Mouse (Mus musculus): Measurements from ENCODE around the gene Prkab1. TPM values are rescaled to one million over a fixed set of nuclear protein-coding genes. Genes with fewer than 3 reads are reported as not detected.
A peak's percentile ranks its signal among the peaks of the same experiment; 100 is the strongest.

Gene Prkab1
- 68.3 and 72.0 TPM in 2 replicates for polyA plus RNA-seq (2016; fragmentation: Nextera tagmentation; extraction: Ambion mirVana)

- Histone ChIP-seq H3K36me3 (peaks cover 34% of the 10 kb centered on the region), H3K27me3 (ENCODE audit: insufficient read depth, poor library complexity, severe bottlenecking) (no peaks in the 10 kb centered on the region), H3K27ac (peak within 1 kb of the TSS; percentile 89), H3K9me3 (no peaks in the 10 kb centered on the region), H3K4me3 (peak within 1 kb of the TSS; percentile 89), H3K4me1 (replicated peaks) (peaks cover 22% of the 10 kb centered on the region)
- under 1% methylated on average over 46 of the region's 46 CpGs for WGBS
- DNase-seq (ENCODE audit: low spot score), result peak; percentile 96
These were observed at the start of gene Prkab1 for GRCm38 (mm10) chr5:116024327-116024739. Gene Prkab1 (minus strand): TSS chr5:116024508.

GRCm38 (mm10) chr5:116069618-116070017, 45.3 kb upstream of the Prkab1 start:
- 92% methylated on average over 4 of the region's 4 CpGs for whole genome bisulfite sequencing
- Histone ChIP-seq H3K4me3 (no peak overlapping the region), H3K4me1 (replicated peaks) (no peaks in the 10 kb centered on the region), H3K27ac (no peak overlapping the region), H3K9me3 (no peaks in the 10 kb centered on the region), H3K36me3 (no peaks in the 10 kb centered on the region), H3K27me3 (ENCODE audit: insufficient read depth, poor library complexity, severe bottlenecking) (no peaks in the 10 kb centered on the region)
- no peak for DNase-seq (ENCODE audit: low spot score)

GRCm38 (mm10) chr5:116052826-116053225, 28.5 kb upstream of the Prkab1 start:
- no peak overlapping the region for H3K4me3 ChIP-seq
- H3K27me3 ChIP-seq (ENCODE audit: insufficient read depth, poor library complexity, severe bottlenecking), result no peaks in the 10 kb centered on the region
- no peaks in the 10 kb centered on the region for H3K36me3 ChIP-seq
- no peak overlapping the region for H3K27ac ChIP-seq
- H3K4me1 ChIP-seq (replicated peaks), result no peaks in the 10 kb centered on the region
- 56% methylated on average over 6 of the region's 6 CpGs for WGBS
- H3K9me3 ChIP-seq, result no peaks in the 10 kb centered on the region
- no peak for DNase-seq (ENCODE audit: low spot score)

GRCm38 (mm10) chr5:116052171-116052570, 27.9 kb upstream of the Prkab1 start:
- no peak for DNase-seq (ENCODE audit: low spot score)
- Histone ChIP-seq H3K36me3 (no peaks in the 10 kb centered on the region), H3K27ac (no peak overlapping the region), H3K9me3 (no peaks in the 10 kb centered on the region), H3K4me3 (no peak overlapping the region), H3K4me1 (replicated peaks) (no peaks in the 10 kb centered on the region), H3K27me3 (ENCODE audit: insufficient read depth, poor library complexity, severe bottlenecking) (no peaks in the 10 kb centered on the region)
- WGBS, result 85% methylated on average over 5 of the region's 5 CpGs

GRCm38 (mm10) chr5:116049821-116050220, 25.5 kb upstream of the Prkab1 start:
- Histone ChIP-seq H3K4me1 (replicated peaks) (no peaks in the 10 kb centered on the region), H3K27ac (no peak overlapping the region)
- WGBS, result 89% methylated on average over 4 of the region's 4 CpGs

GRCm38 (mm10) chr5:116048321-116048720, 24.0 kb upstream of the Prkab1 start:
- no peak for DNase-seq (ENCODE audit: low spot score)
- Histone ChIP-seq H3K4me1 (replicated peaks) (no peaks in the 10 kb centered on the region), H3K27me3 (ENCODE audit: insufficient read depth, poor library complexity, severe bottlenecking) (no peaks in the 10 kb centered on the region), H3K27ac (no peak overlapping the region), H3K4me3 (no peak overlapping the region), H3K36me3 (no peaks in the 10 kb centered on the region), H3K9me3 (no peaks in the 10 kb centered on the region)
- 96% methylated on average over 3 of the region's 3 CpGs for WGBS

More at GRCm38 (mm10) chr5:116049821-116050220, 25.5 kb upstream of the Prkab1 start:
- H3K27me3 ChIP-seq (ENCODE audit: insufficient read depth, poor library complexity, severe bottlenecking), result no peaks in the 10 kb centered on the region
- H3K4me3 ChIP-seq, result no peak overlapping the region
- H3K9me3 ChIP-seq, result no peaks in the 10 kb centered on the region
- H3K36me3 ChIP-seq, result no peaks in the 10 kb centered on the region
- no peak for DNase-seq (ENCODE audit: low spot score)

GRCm38 (mm10) chr5:116046246-116046645, 21.9 kb upstream of the Prkab1 start:
- no peak overlapping the region for H3K4me3 ChIP-seq
- no peaks in the 10 kb centered on the region for H3K27me3 ChIP-seq (ENCODE audit: insufficient read depth, poor library complexity, severe bottlenecking)
- no peaks in the 10 kb centered on the region for H3K36me3 ChIP-seq
- no peaks in the 10 kb centered on the region for H3K9me3 ChIP-seq
- DNase-seq (ENCODE audit: low spot score), result no peak
- H3K4me1 ChIP-seq (replicated peaks), result no peaks in the 10 kb centered on the region
- H3K27ac ChIP-seq, result no peak overlapping the region
- WGBS, result 87% methylated on average over 4 of the region's 4 CpGs

- Histone ChIP-seq H3K4me3 (no peak overlapping the region), H3K9me3 (no peaks in the 10 kb centered on the region), H3K27ac (no peak overlapping the region), H3K27me3 (ENCODE audit: insufficient read depth, poor library complexity, severe bottlenecking) (no peaks in the 10 kb centered on the region), H3K36me3 (no peaks in the 10 kb centered on the region), H3K4me1 (replicated peaks) (no peaks in the 10 kb centered on the region)
- 83% methylated on average over 8 of the region's 8 CpGs for WGBS
- DNase-seq (ENCODE audit: low spot score), result no peak
These were observed 21.3 kb upstream of the Prkab1 start for GRCm38 (mm10) chr5:116045581-116045980.

- WGBS, result 63% methylated on average over 7 of the region's 7 CpGs
- Histone ChIP-seq H3K4me3 (no peak overlapping the region), H3K9me3 (no peaks in the 10 kb centered on the region), H3K27me3 (ENCODE audit: insufficient read depth, poor library complexity, severe bottlenecking) (peaks cover 1% of the 10 kb centered on the region; the same call in 1 of the 2 replicates), H3K27ac (no peak overlapping the region), H3K36me3 (no peaks in the 10 kb centered on the region), H3K4me1 (replicated peaks) (peaks cover 5% of the 10 kb centered on the region)
- DNase-seq (ENCODE audit: low spot score), result no peak
These were observed 17.9 kb upstream of the Prkab1 start for GRCm38 (mm10) chr5:116042241-116042640.

GRCm38 (mm10) chr5:116039706-116040105, 15.4 kb upstream of the Prkab1 start:
- no peaks in the 10 kb centered on the region for H3K9me3 ChIP-seq
- no peak for DNase-seq (ENCODE audit: low spot score)
- H3K27ac ChIP-seq, result no peak overlapping the region
- 30% methylated on average over 11 of the region's 11 CpGs for WGBS
- H3K36me3 ChIP-seq, result no peaks in the 10 kb centered on the region
- H3K27me3 ChIP-seq (ENCODE audit: insufficient read depth, poor library complexity, severe bottlenecking), result peaks cover 10% of the 10 kb centered on the region; the same call in 1 of the 2 replicates
- H3K4me1 ChIP-seq (replicated peaks), result peaks cover 12% of the 10 kb centered on the region
- no peak overlapping the region for H3K4me3 ChIP-seq

GRCm38 (mm10) chr5:116037731-116038130, 13.4 kb upstream of the Prkab1 start:
- 60% methylated on average over 12 of the region's 12 CpGs for WGBS

GRCm38 (mm10) chr5:116036465-116036864, 12.2 kb upstream of the Prkab1 start:
- WGBS, result 66% methylated on average over 16 of the region's 16 CpGs
- peaks cover 10% of the 10 kb centered on the region; the same call in 1 of the 2 replicates for H3K27me3 ChIP-seq (ENCODE audit: insufficient read depth, poor library complexity, severe bottlenecking)
- peaks cover 12% of the 10 kb centered on the region for H3K4me1 ChIP-seq (replicated peaks)
- no peak for DNase-seq (ENCODE audit: low spot score)
- H3K9me3 ChIP-seq, result no peaks in the 10 kb centered on the region
- H3K36me3 ChIP-seq, result no peaks in the 10 kb centered on the region
- no peak overlapping the region for H3K4me3 ChIP-seq
- H3K27ac ChIP-seq, result peak overlapping the region; percentile 23; the same call in 1 of the 2 replicates

More at GRCm38 (mm10) chr5:116037731-116038130, 13.4 kb upstream of the Prkab1 start:
- Histone ChIP-seq H3K4me1 (replicated peaks) (peaks cover 12% of the 10 kb centered on the region), H3K27me3 (ENCODE audit: insufficient read depth, poor library complexity, severe bottlenecking) (peaks cover 10% of the 10 kb centered on the region; the same call in 1 of the 2 replicates), H3K27ac (no peak overlapping the region), H3K36me3 (no peaks in the 10 kb centered on the region), H3K9me3 (no peaks in the 10 kb centered on the region), H3K4me3 (no peak overlapping the region)
- no peak for DNase-seq (ENCODE audit: low spot score)

- peak; percentile 72 for DNase-seq (ENCODE audit: low spot score)
- Histone ChIP-seq H3K27ac (no peak overlapping the region), H3K9me3 (no peaks in the 10 kb centered on the region), H3K27me3 (ENCODE audit: insufficient read depth, poor library complexity, severe bottlenecking) (peaks cover 5% of the 10 kb centered on the region; the same call in 1 of the 2 replicates), H3K36me3 (no peaks in the 10 kb centered on the region), H3K4me3 (peak overlapping the region; percentile 34), H3K4me1 (replicated peaks) (peaks cover 9% of the 10 kb centered on the region)
- WGBS, result 6% methylated on average over 14 of the region's 14 CpGs
These were observed 6.9 kb upstream of the Prkab1 start for GRCm38 (mm10) chr5:116031190-116031577.

Measured in hindbrain, embryonic 10.5 days (tissue).